Mouse (Mus musculus) mesoderm, embryonic 11.5 days (tissue): ENCODE measurements around the gene Gm47985.

ENCODE experiments used
- DNase-seq: peaks from one replicate; pipeline ENCODE4 v3.0.0-alpha.2; 2012; ENCODE audit warnings: low read depth, low spot score

The Gm47985 gene

DNA sequence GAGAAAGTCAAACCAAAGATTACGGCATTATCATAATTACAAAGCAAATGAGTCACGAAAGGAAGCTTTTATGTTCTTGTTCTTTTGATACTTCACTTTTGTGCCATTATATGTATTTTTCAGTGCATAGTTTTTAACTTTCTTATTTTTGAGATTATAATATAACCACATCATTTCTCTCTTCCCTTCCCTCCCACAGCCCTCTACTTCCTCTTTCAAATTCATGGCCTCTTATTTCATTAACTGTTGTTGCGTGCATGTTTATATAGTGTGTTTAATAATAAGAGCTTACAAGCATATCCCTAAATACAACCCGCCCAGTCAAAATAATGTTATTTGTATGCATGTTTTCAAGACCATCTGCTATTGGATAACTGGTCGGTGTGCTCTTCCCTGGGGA, 36.7 kb downstream of the Gm47985 start:
- no peak for DNase-seq

DNA sequence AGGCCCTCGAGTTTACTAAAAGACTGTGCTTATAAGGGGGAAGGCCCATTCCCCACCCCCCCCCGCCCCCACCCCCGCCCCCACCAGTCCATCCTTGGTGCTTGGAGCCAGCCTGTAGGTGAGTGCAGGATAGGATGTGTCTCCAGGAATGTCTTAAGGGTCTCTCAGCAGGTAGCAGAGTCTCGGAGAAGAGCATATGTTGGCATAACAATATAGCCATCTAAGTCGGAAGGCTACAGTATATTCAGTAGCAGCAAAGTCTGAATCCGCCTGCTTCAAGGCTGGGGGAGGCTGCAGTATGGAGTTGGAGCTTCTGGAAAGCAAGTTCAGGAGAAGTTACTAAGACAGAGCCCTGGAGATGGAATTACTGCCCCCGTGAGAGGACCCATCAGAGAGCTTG, 37.8 kb downstream of the Gm47985 start:
- DNase-seq: no peak

GRCm38 (mm10) chr1:151222561-151223267, 40.4 kb downstream of the Gm47985 start:
- DNase-seq: no peak

- DNase-seq: no peak
Measured at GRCm38 (mm10) chr1:151223377-151223776, 41.0 kb downstream of the Gm47985 start.

GRCm38 (mm10) chr1:151224536-151224935, 42.2 kb downstream of the Gm47985 start:
- no peak for DNase-seq

DNA sequence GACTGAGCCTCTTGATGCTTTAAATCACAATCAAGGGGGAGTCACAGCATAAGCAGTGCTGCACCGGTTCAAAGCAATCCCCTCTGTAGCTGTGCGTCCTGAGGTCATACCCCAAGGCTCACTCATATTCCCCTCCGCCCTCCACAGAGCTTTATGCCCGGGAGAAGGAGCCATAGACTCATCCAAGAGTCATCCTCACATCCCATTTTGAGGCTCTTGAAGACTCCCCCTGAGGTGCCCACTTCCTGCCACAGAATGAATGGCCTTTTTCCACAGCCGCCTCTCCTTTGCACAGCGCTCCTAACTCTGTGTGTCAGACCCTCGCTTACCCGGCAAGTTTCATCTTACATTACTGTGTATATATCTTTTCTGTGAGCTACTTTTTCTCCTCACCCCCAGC, 45.2 kb downstream of the Gm47985 start:
- no peak for DNase-seq

GRCm38 (mm10) chr1:151228320-151228989, 46.1 kb downstream of the Gm47985 start:
- DNase-seq: no peak

DNA sequence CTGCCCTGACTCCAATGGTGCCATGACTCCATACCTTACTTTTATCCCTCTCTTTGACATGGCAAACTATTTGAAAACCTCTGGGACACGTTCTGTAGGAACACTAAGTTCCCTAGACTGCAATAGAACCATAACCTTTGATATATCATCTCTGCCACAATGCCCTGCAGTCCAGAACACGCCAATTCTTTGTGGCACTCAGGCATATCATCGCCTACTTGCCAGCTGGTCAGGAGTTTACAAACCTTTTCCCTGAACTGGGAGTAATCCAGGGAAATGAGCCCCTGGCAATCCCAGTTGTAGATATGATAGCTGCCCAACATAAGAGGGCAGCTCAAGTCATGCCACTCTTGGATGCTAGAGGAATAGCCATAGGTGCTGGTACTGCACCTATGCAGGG, 50.0 kb downstream of the Gm47985 start:
- no peak for DNase-seq

GRCm38 (mm10) chr1:151233756-151234155, 51.4 kb downstream of the Gm47985 start:
- no peak for DNase-seq
